ENCODE assay signal across 15 mouse cellular contexts in the genomic region with DNA sequence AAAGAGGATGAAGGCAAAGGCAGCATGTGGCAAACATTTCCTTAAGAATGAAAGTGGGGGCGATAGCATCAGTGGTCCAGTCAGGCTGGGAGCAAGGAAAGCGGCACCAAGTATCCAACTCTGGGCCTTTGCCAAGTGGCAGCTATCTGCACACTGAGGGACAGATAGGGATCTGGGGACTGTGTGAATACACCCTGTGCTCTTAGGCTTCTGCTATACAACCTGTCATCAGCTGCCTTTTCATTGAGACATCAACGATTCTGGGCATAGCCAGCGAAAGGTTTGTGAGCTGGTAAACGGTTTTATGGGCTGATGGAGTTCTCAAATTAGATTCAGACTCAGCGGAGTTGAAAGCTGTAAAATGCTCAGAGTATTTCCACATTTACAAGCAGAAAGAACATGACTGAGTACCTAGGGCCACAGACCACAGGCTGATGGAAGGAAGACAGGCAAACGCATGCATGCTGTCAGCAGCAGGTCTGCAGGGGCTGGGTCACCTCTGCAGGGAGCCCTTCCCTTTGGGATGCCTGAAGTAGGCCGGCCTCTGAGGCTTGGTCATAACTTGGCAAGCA.
"Had no signal": no experiment of that assay in that cellular context is flagged by ENCODE, and none has a peak within 500 bp of the region (broad histone marks: within the 10 kb centered on the region; RNA-seq: fewer than 3 reads in every experiment).

No protein-coding gene starts in this region.

- H3K36me3 ChIP-seq: liver, embryonic 15.5 days; midbrain, embryonic 10.5 days; midbrain, embryonic 15.5 days; stomach, embryonic 15.5 days had no signal

- H3K9ac ChIP-seq: liver, embryonic 15.5 days; lung, embryonic 14.5 days; midbrain, embryonic 15.5 days; stomach, embryonic 15.5 days had no signal

- H3K4me3 ChIP-seq: liver, embryonic 15.5 days; midbrain, embryonic 10.5 days; midbrain, embryonic 15.5 days; stomach, embryonic 15.5 days had no signal

- ATAC-seq: hindbrain, postnatal 0 days; midbrain, embryonic 15.5 days had no signal

- H3K27me3 ChIP-seq: liver, embryonic 15.5 days; midbrain, embryonic 15.5 days; stomach, embryonic 15.5 days had no signal

- H3K4me1 ChIP-seq: liver, embryonic 15.5 days; midbrain, embryonic 10.5 days; midbrain, embryonic 15.5 days; stomach, embryonic 15.5 days had no signal

- H3K4me2 ChIP-seq: liver, embryonic 11.5 days; liver, embryonic 15.5 days; lung, embryonic 14.5 days; midbrain, embryonic 15.5 days; stomach, embryonic 15.5 days had no signal

- H3K9me3 ChIP-seq: liver, embryonic 15.5 days; midbrain, embryonic 10.5 days; midbrain, embryonic 15.5 days; stomach, embryonic 15.5 days had no signal

- H3K27ac ChIP-seq: hindbrain, postnatal 0 days; liver, embryonic 15.5 days; midbrain, embryonic 10.5 days; midbrain, embryonic 15.5 days; stomach, embryonic 15.5 days had no signal

- DNase-seq: kidney, adult 18-20 months; kidney, postnatal 14 days; left cerebral cortex, postnatal 4 days; lung, embryonic 14.5 days; lung, postnatal 10 days; lung, postnatal 4 days; right cerebral cortex, postnatal 14 days; thymus, adult 2 months; thymus, postnatal 25 days had no signal
